Mouse (Mus musculus): Measurements from ENCODE around the gene Cldn10.

GRCm38 (mm10) chr14:118890101-118890500, 102.4 kb downstream of the Cldn10 start:
- no peak for TF ChIP-seq CTCF (IDR thresholded peaks at IDR 0.05; ENCODE audit: low read depth, low read length)
- TF ChIP-seq GATA1 (IDR thresholded peaks at IDR 0.05; ENCODE audit: borderline replicate concordance, low read length), result no peak
- TF ChIP-seq GATA2 (IDR thresholded peaks at IDR 0.05; ENCODE audit: borderline replicate concordance, low read depth, low read length), result no peak
